Mouse (Mus musculus) MEL (cell line): ENCODE data around the gene Phf5a. TPM values are rescaled to one million over a fixed set of nuclear protein-coding genes. Genes with fewer than 3 reads are reported as not detected.

Source experiments
- DNase-seq: peaks from one replicate; pipeline ENCODE4 v3.0.0; 2011; ENCODE audit warnings: low read depth, low spot score
- H3K27ac ChIP-seq: 2 replicates; pipeline ENCODE4 v1.5.1; 2012; ENCODE audit warnings: low read depth, mild to moderate bottlenecking, control low read depth, low read length, moderate library complexity; ENCODE audit not compliant: control insufficient read depth
- H3K27me3 ChIP-seq, 2 experiments: fragments of 150-350 bp in 1 of 2; sonication (generic) in 1 of 2; 2 replicates each; pipeline ENCODE4 v1.6.1; 2012; ENCODE audit warnings: low read length in 2 of 2, mild to moderate bottlenecking in 2 of 2, improper control_type of control experiment in 1 of 2, moderate library complexity in 1 of 2; ENCODE audit not compliant: insufficient read depth in 2 of 2, control insufficient read depth in 1 of 2
- H3K36me3 ChIP-seq, 2 experiments: 2 replicates each; pipeline ENCODE4 v1.6.1; 2012 to 2014; ENCODE audit warnings: low read length in 2 of 2, improper control_type of control experiment in 1 of 2, inconsistent platforms in 1 of 2, mild to moderate bottlenecking in 1 of 2; ENCODE audit not compliant: insufficient read depth in 2 of 2, control insufficient read depth in 1 of 2
- H3K4me1 ChIP-seq, 2 experiments: fragments of 150-350 bp in 1 of 2; sonication (generic) in 1 of 2; 2 replicates each; pipeline ENCODE4 v1.6.1; 2012; ENCODE audit warnings: low read length in 2 of 2, improper control_type of control experiment in 1 of 2, mild to moderate bottlenecking in 1 of 2; ENCODE audit not compliant: insufficient read depth in 2 of 2, control insufficient read depth in 1 of 2
- H3K4me3 ChIP-seq, 2 experiments: fragments of 150-350 bp in 1 of 2; sonication (generic) in 1 of 2; 2 replicates each; pipeline ENCODE4 v1.5.1; 2012; ENCODE audit warnings: low read depth in 2 of 2, low read length in 2 of 2, mild to moderate bottlenecking in 2 of 2, moderate library complexity in 2 of 2, control low read depth in 1 of 2, improper control_type of control experiment in 1 of 2; ENCODE audit not compliant: control insufficient read depth in 1 of 2, insufficient read depth in 1 of 2
- H3K79me2 ChIP-seq: 2 replicates; pipeline ENCODE4 v1.6.1; 2012; ENCODE audit warnings: mild to moderate bottlenecking, low read length, moderate library complexity; ENCODE audit not compliant: control insufficient read depth, poor library complexity, insufficient read depth
- H3K9ac ChIP-seq: 2 replicates; pipeline ENCODE4 v1.6.1; 2012; ENCODE audit warnings: low read depth, mild to moderate bottlenecking, control low read depth, low read length, moderate library complexity; ENCODE audit not compliant: control insufficient read depth, poor library complexity, severe bottlenecking
- H3K9me3 ChIP-seq: fragments of 150-350 bp; sonication (generic); replicated peaks from 2 replicates; pipeline ENCODE4 v1.6.1; 2012; ENCODE audit warnings: mild to moderate bottlenecking, low read length, improper control_type of control experiment, moderate library complexity; ENCODE audit not compliant: insufficient read depth
- BHLHE40 ChIP-seq: IDR thresholded peaks from 2 replicates; pipeline ENCODE4 v1.6.1; 2012; ENCODE audit warnings: low read depth, mild to moderate bottlenecking, inconsistent platforms, low read length, improper control_type of control experiment, borderline replicate concordance
- E2F4 ChIP-seq: IDR thresholded peaks from 2 replicates; pipeline ENCODE4 v1.6.1; 2011; ENCODE audit warnings: low read depth, low read length, improper control_type of control experiment, borderline replicate concordance
- ELF1 ChIP-seq: IDR thresholded peaks from 2 replicates; pipeline ENCODE4 v1.6.1; 2014; ENCODE audit warnings: low read depth, mild to moderate bottlenecking, inconsistent platforms, low read length, improper control_type of control experiment, moderate library complexity
- EP300 ChIP-seq, 2 experiments: IDR thresholded peaks; 2 replicates each; pipeline ENCODE4 v1.6.1; 2011; ENCODE audit warnings: improper control_type of control experiment in 2 of 2, low read length in 2 of 2, low read depth in 1 of 2, mild to moderate bottlenecking in 1 of 2
- ETS1 ChIP-seq: IDR thresholded peaks from 2 replicates; pipeline ENCODE4 v1.6.1; 2012; ENCODE audit warnings: low read depth, mild to moderate bottlenecking, inconsistent platforms, low read length, improper control_type of control experiment, moderate library complexity
- GABPA ChIP-seq: IDR thresholded peaks from 2 replicates; pipeline ENCODE4 v1.6.1; 2012; ENCODE audit warnings: low read depth, mild to moderate bottlenecking, inconsistent platforms, low read length, improper control_type of control experiment, moderate library complexity
- GATA1 ChIP-seq: IDR thresholded peaks from 2 replicates; pipeline ENCODE4 v1.6.1; 2011; ENCODE audit warnings: low read depth, low read length, improper control_type of control experiment
- KAT2A ChIP-seq: conservative IDR thresholded peaks from 2 replicates; pipeline ENCODE4 v1.6.1; 2012; ENCODE audit warnings: low read depth, low read length, improper control_type of control experiment, inconsistent platforms
- MAX ChIP-seq: IDR thresholded peaks from 2 replicates; pipeline ENCODE4 v1.6.1; 2011; ENCODE audit warnings: low read length, improper control_type of control experiment
- MAZ ChIP-seq: IDR thresholded peaks from 2 replicates; pipeline ENCODE4 v1.6.1; 2012; ENCODE audit warnings: low read depth, mild to moderate bottlenecking, inconsistent platforms, low read length, improper control_type of control experiment
- MXI1 ChIP-seq: IDR thresholded peaks from 2 replicates; pipeline ENCODE4 v1.6.1; 2011; ENCODE audit warnings: mild to moderate bottlenecking, low read depth, low read length, improper control_type of control experiment
- MYB ChIP-seq: IDR thresholded peaks from 2 replicates; pipeline ENCODE4 v1.6.1; 2011; ENCODE audit warnings: mild to moderate bottlenecking, low read depth, low read length, improper control_type of control experiment
- NELFE ChIP-seq: IDR thresholded peaks from 2 replicates; pipeline ENCODE4 v1.6.1; 2011; ENCODE audit warnings: low read depth, low read length, improper control_type of control experiment
- SIN3A ChIP-seq: IDR thresholded peaks from 2 replicates; pipeline ENCODE4 v1.6.1; 2012; ENCODE audit warnings: low read length, improper control_type of control experiment, inconsistent platforms
- SMC3 ChIP-seq: IDR thresholded peaks from 2 replicates; pipeline ENCODE4 v1.6.1; 2011; ENCODE audit warnings: low read depth, low read length, improper control_type of control experiment
- TBP ChIP-seq: IDR thresholded peaks from 2 replicates; pipeline ENCODE4 v1.8.0; 2011; ENCODE audit warnings: low read depth, low read length, improper control_type of control experiment
- ZC3H11A ChIP-seq: IDR thresholded peaks from 2 replicates; pipeline ENCODE4 v1.6.1; 2012; ENCODE audit warnings: low read depth, mild to moderate bottlenecking, inconsistent platforms, low read length, improper control_type of control experiment
- ZKSCAN1 ChIP-seq: IDR thresholded peaks from 2 replicates; pipeline ENCODE4 v1.6.1; 2012; ENCODE audit warnings: low read depth, mild to moderate bottlenecking, inconsistent platforms, low read length, improper control_type of control experiment, moderate library complexity
- ZNF384 ChIP-seq: IDR thresholded peaks from 2 replicates; pipeline ENCODE4 v1.6.1; 2012; ENCODE audit warnings: low read depth, mild to moderate bottlenecking, inconsistent platforms, low read length, improper control_type of control experiment
- polyA plus RNA-seq, 2 experiments: library from polyadenylated mRNA; stranded (reverse) in 1 of 2; unstranded in 1 of 2; fragments of >175 nt in 1 of 2; fragments of >200 nt in 1 of 2; gene quantifications; 2 replicates each; pipeline versions ENCODE4 v1.2.1 to v1.2.4; 2012; ENCODE audit warnings: low replicate concordance in 2 of 2, low read depth in 1 of 2; ENCODE audit not compliant: insufficient read length in 2 of 2, insufficient read depth in 1 of 2, missing spikeins in 1 of 2
- total RNA-seq: library from RNA; depleted of rRNA; stranded (reverse); fragments of 300-350 nt; gene quantifications from 2 replicates; pipeline ENCODE4 v1.2.3, GENCODE M21; 2012

The Phf5a gene
- total and polyA plus RNA-seq, 3 experiments = 128 to 164 TPM; not detected in 1

DNA sequence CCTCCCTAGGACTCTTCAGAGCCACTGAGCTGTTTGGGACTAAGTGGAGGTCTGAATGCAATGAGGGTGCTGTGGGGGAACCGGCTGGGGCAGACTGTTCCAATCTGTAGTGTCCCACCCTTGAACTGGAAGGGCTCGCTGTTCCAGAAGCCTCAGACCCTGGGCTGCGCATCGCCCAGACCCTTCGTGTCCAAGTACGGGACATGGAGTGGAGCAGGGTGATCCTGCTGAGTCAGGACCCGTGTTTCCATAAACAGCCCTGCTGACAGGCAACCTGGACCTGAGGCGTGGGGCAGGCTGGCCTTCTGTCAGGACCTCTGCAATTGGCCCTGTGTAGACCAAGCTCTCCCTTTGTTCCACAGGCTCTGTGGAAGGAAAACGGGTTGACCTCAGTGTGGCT, 25.0 kb downstream of the Phf5a start:
- H3K79me2 ChIP-seq = peaks cover 12% of the 10 kb centered on the region
- H3K27ac ChIP-seq = no peak overlapping the region
- DNase-seq = no peak
- H3K4me3 ChIP-seq = no peak overlapping the region
- no peaks in the 10 kb centered on the region for H3K4me1 ChIP-seq
- no peaks in the 10 kb centered on the region for H3K9me3 ChIP-seq
- no peak overlapping the region for H3K9ac ChIP-seq
- H3K36me3 ChIP-seq = peaks cover 0 to 3% of the 10 kb centered on the region in 2 experiments; a peak in 2 of 4 replicates
- no peak for TF ChIP-seq E2F4
- no peak for TF ChIP-seq SIN3A
- TF ChIP-seq MAX = no peak
- TF ChIP-seq ZNF384 = no peak
- no peak for TF ChIP-seq NELFE
- no peak for TF ChIP-seq EP300 (IDR thresholded peaks at IDR 0.05; ENCODE audit: low read depth in 1 of 2, low read length in 2 of 2)
- no peak for TF ChIP-seq GABPA
- TF ChIP-seq ZC3H11A = no peak
- H3K27me3 ChIP-seq = no peaks in the 10 kb centered on the region

DNA sequence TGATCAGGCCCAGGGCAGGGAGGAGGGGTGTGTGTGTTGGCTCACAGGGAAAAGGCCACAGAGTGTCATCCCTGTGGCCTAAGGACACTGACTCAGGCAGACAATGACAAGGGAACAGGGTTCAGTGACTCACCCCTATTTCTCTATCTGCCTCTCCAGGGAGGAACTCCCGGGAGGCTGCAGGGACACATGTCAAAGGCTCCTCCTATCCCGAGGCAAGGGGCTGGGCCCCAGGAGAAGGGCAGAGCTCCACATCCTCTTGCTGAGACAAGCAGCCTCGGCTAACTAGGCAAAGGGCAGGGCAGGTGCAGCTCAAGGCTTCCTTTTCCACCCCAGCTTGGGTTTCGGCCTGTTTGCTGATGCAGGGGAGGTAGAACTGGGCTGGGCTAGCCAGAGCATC, 26.0 kb downstream of the Phf5a start:
- H3K36me3 ChIP-seq = peaks cover 0 to 3% of the 10 kb centered on the region in 2 experiments; a peak in 2 of 4 replicates
- H3K79me2 ChIP-seq = peaks cover 12% of the 10 kb centered on the region
- no peaks in the 10 kb centered on the region for H3K27me3 ChIP-seq
- no peaks in the 10 kb centered on the region for H3K4me1 ChIP-seq
- H3K4me3 ChIP-seq = no peak overlapping the region
- TF ChIP-seq MAZ (no peak), BHLHE40 (no peak), ETS1 (no peak), ZKSCAN1 (no peak), KAT2A (no peak), GATA1 (no peak), ELF1 (no peak), SIN3A (no peak), E2F4 (no peak), SMC3 (no peak), MYB (no peak), TBP (no peak), MXI1 (no peak)
- DNase-seq = peak; percentile 40
- no peaks in the 10 kb centered on the region for H3K9me3 ChIP-seq
- H3K27ac ChIP-seq = no peak overlapping the region
- no peak overlapping the region for H3K9ac ChIP-seq
